Mouse (Mus musculus) kidney, postnatal 0 days (tissue): ENCODE results near the gene Prcc. TPM values are rescaled to one million over a fixed set of nuclear protein-coding genes. Genes with fewer than 3 reads are reported as not detected.

ENCODE experiments used
- ATAC-seq: fragments of 200-750 bp; cut with Nextera tagmentation; replicated peaks from 2 replicates; pipeline ENCODE4 v1.8.0; 2017; ENCODE audit warnings: low read depth, moderate number of reproducible peaks, moderate TSS enrichment, moderate library complexity; ENCODE audit not compliant: low FRiP score
- DNase-seq: peaks from one replicate; pipeline ENCODE4 v3.0.0-alpha.2; 2016; ENCODE audit warnings: low spot score
- H3K27ac ChIP-seq: fragments of 300-500 bp; sonication (generic); 2 replicates; pipeline ENCODE4 v1.5.1; 2014; ENCODE audit warnings: mild to moderate bottlenecking
- H3K27me3 ChIP-seq: fragments of 300-500 bp; sonication (generic); 2 replicates; pipeline ENCODE4 v1.6.1; 2014; ENCODE audit warnings: low read length, mixed read lengths; ENCODE audit not compliant: insufficient read depth
- H3K36me3 ChIP-seq: fragments of 300-500 bp; sonication (generic); 2 replicates; pipeline ENCODE4 v1.6.1; 2014; ENCODE audit warnings: low read length, mixed read lengths; ENCODE audit not compliant: insufficient read depth
- H3K4me1 ChIP-seq: fragments of 300-500 bp; sonication (generic); replicated peaks from 2 replicates; pipeline ENCODE4 v1.6.1; 2014; ENCODE audit warnings: antibody characterized with exemption, low read length, mixed read lengths; ENCODE audit not compliant: insufficient read depth
- H3K4me2 ChIP-seq: fragments of 300-500 bp; sonication (generic); 2 replicates; pipeline ENCODE4 v1.6.1; 2014; ENCODE audit warnings: mild to moderate bottlenecking, low read length, moderate library complexity, mixed read lengths
- H3K4me3 ChIP-seq: fragments of 300-500 bp; sonication (generic); replicated peaks from 2 replicates; pipeline ENCODE4 v1.5.1; 2014; ENCODE audit warnings: low read depth, low read length
- H3K9ac ChIP-seq: fragments of 300-500 bp; sonication (generic); 2 replicates; pipeline ENCODE4 v1.6.1; 2014; ENCODE audit warnings: low read depth, low read length
- H3K9me3 ChIP-seq: fragments of 300-500 bp; sonication (generic); replicated peaks from 2 replicates; pipeline ENCODE4 v1.6.1; 2016; ENCODE audit warnings: low read length, inconsistent platforms, mixed read lengths
- CTCF ChIP-seq: IDR thresholded peaks from 2 replicates; pipeline ENCODE4 v1.5.1; 2016; ENCODE audit warnings: antibody characterized with exemption, low read depth, mild to moderate bottlenecking, moderate library complexity
- WGBS: fragments of 180-500 bp; shearing (Covaris S2); extraction: QIAGEN DNeasy Blood & Tissue Kit; methylation state at CpG from one replicate; pipeline ENCODE4 v1.1.7; 2014; 5-methylcytosine and 5-hydroxymethylcytosine counted together
- polyA plus RNA-seq: library from polyadenylated mRNA; unstranded; fragments of >200 nt; fragmentation: Nextera tagmentation; extraction: Ambion mirVana; gene quantifications from 2 replicates; pipeline ENCODE4 v1.2.1, GENCODE M21; 2015

Prcc gene
- polyA plus RNA-seq, 1 experiment from 2014 or later: 15.1 TPM

GRCm38 (mm10) chr3:87927452-87927851 lies 42.0 kb upstream of the Prcc start:
- Histone ChIP-seq H3K4me1 (peaks cover 7% of the 10 kb centered on the region; the same call in 1 of the 2 replicates), H3K9ac (no peak overlapping the region), H3K9me3 (no peaks in the 10 kb centered on the region), H3K27me3 (no peaks in the 10 kb centered on the region), H3K27ac (no peak overlapping the region), H3K4me3 (no peak overlapping the region), H3K36me3 (peaks cover 40% of the 10 kb centered on the region), H3K4me2 (no peak overlapping the region)
- WGBS: 93% methylated on average over 5 of the region's 5 CpGs
- ATAC-seq: no peak
- no peak for DNase-seq
- no peak for TF ChIP-seq CTCF

DNA sequence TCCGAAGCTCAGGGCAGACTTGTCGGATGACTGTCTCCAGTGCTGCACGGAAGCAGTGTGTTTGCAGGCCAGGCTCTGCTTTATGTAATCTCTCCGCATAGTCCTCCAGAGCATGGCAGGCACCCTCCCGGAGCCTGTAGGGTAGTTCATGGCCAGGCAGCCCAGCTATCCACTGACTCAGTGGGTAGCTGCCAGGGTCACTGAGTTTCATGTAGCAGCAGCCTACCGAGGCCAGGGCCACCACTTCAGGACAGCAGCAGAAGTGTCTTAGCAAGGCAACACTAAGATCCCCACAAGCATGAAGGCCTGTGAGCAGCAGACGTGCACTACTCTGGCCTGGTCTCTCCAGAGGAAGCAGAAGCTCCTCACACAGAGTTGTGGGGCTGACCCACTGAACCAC lies 39.6 kb upstream of the Prcc start:
- no peak overlapping the region for H3K4me2 ChIP-seq
- H3K9ac ChIP-seq: no peak overlapping the region
- H3K9me3 ChIP-seq: no peaks in the 10 kb centered on the region
- peaks cover 43% of the 10 kb centered on the region for H3K36me3 ChIP-seq
- no peaks in the 10 kb centered on the region for H3K27me3 ChIP-seq
- peaks cover 3% of the 10 kb centered on the region; the same call in 1 of the 2 replicates for H3K4me1 ChIP-seq
- ATAC-seq (no peak), DNase-seq (no peak)
- WGBS: 86% methylated on average over 7 of the region's 7 CpGs
- no peak for TF ChIP-seq CTCF
- no peak overlapping the region for H3K27ac ChIP-seq
- H3K4me3 ChIP-seq: no peak overlapping the region

GRCm38 (mm10) chr3:87920270-87920943 lies 35.0 kb upstream of the Prcc start:
- peak; percentile 38; the same call in 1 of the 2 replicates for TF ChIP-seq CTCF
- peak overlapping the region; percentile 59 for H3K4me3 ChIP-seq
- H3K4me2 ChIP-seq: peak overlapping the region; percentile 72
- H3K36me3 ChIP-seq: peaks cover 51% of the 10 kb centered on the region
- DNase-seq: no peak
- H3K9me3 ChIP-seq: no peaks in the 10 kb centered on the region
- peaks cover 4% of the 10 kb centered on the region; the same call in 1 of the 2 replicates for H3K4me1 ChIP-seq
- H3K27ac ChIP-seq: no peak overlapping the region
- 64% methylated on average over 9 of the region's 9 CpGs for WGBS
- peak overlapping the region; percentile 73; the same call in 1 of the 2 replicates for H3K9ac ChIP-seq
- no peaks in the 10 kb centered on the region for H3K27me3 ChIP-seq
- no peak for ATAC-seq

DNA sequence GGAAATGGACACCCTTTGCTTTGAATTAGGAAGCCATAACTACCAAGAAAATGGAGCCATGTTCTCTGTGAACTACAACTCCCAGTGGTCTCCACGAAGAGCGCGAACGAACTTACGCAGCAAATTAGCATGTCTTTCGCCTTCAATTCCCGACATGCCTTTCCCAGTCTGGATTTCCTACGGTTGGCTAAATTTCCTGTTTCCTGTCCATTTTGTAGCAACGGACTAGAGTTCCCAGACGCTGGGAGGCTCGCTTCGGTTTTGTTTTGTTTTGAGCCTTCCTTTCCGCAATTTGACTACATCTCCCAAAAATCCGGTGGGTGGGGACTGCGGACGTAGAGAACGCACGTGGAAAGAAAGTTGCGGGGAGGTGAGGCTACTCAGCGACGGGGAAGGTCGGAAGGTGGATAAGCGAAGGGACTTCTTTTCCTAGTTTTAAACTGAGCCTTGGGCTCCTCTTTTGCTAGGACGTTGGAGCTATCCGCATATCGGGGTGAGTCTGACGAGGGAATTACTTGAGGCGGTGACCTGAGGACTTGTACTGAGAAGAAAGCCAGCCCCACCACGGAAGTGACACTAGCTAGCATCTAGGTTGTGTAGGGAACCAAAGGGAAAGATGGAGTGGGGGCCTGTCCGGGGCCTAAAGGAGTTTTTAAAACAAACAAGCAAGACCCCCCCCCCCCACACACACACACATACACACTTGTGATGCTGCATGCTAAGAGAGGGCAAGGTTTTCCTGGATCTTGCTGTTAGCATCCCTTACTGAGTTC lies 34.1 kb upstream of the Prcc start, which contains the start of gene Mrpl24:
TSS of gene Mrpl24 (plus strand) at position 171 of the 773 bp plus-strand sequence.
- no peaks in the 10 kb centered on the region for H3K9me3 ChIP-seq
- 0 out of 2 replicates have a peak, but pooled peaks have one; percentile 1 for TF ChIP-seq CTCF
- peak within 1 kb of the TSS; percentile 73 for H3K9ac ChIP-seq
- H3K27ac ChIP-seq: peak within 1 kb of the TSS; percentile 90
- peak; percentile 98 for DNase-seq
- peak within 1 kb of the TSS; percentile 59 for H3K4me3 ChIP-seq
- peak within 1 kb of the TSS; percentile 72 for H3K4me2 ChIP-seq
- H3K27me3 ChIP-seq: no peaks in the 10 kb centered on the region
- under 1% methylated on average over 30 of the region's 30 CpGs for WGBS
- peaks cover 4% of the 10 kb centered on the region; the same call in 1 of the 2 replicates for H3K4me1 ChIP-seq
- peak; percentile 84 for ATAC-seq
- peaks cover 53% of the 10 kb centered on the region for H3K36me3 ChIP-seq

DNA sequence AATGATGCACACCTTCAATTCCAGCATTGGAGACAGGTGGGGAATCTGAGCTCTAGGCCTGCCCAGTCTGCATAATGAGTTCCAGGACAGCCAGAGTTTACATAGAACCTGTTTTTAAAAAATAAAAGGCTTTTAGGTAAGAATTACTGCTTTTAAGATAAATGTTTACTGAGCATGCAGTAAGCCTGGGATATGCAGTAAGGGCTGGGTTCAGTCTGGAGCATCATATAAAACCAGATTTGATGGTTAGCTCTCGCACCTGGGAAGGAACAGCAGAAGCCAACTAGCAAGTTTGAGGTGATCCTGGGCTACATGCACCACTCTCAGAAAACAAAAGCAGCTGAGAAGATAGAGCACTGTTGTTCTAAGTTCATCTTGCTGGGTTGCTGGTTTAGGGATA lies 33.1 kb upstream of the Prcc start:
- DNase-seq (no peak), ATAC-seq (no peak)
- H3K27ac ChIP-seq: no peak overlapping the region
- H3K4me2 ChIP-seq: peak overlapping the region; percentile 22; the same call in 1 of the 2 replicates
- peaks cover 4% of the 10 kb centered on the region; the same call in 1 of the 2 replicates for H3K4me1 ChIP-seq
- WGBS: 97% methylated on average over 1 of the region's 1 CpGs
- H3K9me3 ChIP-seq: no peaks in the 10 kb centered on the region
- H3K36me3 ChIP-seq: peaks cover 49% of the 10 kb centered on the region
- H3K4me3 ChIP-seq: no peak overlapping the region
- TF ChIP-seq CTCF: no peak
- H3K9ac ChIP-seq: no peak overlapping the region
- H3K27me3 ChIP-seq: no peaks in the 10 kb centered on the region

DNA sequence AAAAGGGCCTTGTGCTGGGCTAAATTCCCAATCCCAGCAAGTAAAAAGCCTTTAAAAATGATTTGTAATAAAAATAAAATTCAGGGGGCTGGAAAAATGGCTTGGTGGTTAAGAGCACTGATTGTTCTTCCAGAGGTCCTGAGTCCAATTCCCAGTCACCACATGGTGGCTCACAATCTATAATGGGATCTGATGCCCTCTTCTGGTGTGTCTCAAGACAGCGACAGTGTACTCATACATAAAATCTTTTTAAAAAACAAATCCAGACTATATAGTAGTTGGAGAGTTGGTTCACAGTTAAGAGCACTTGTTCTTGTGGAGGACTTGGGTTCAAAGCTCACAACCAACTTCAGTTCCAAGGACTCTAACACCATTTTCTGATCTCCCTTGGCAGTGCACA lies 31.6 kb upstream of the Prcc start:
- WGBS: 92% methylated on average over 1 of the region's 1 CpGs

More for the DNA sequence above, 31.6 kb upstream of the Prcc start:
- no peaks in the 10 kb centered on the region for H3K9me3 ChIP-seq
- H3K27ac ChIP-seq: no peak overlapping the region
- no peak overlapping the region for H3K4me2 ChIP-seq
- ATAC-seq (no peak), DNase-seq (no peak)
- H3K27me3 ChIP-seq: no peaks in the 10 kb centered on the region
- no peak overlapping the region for H3K4me3 ChIP-seq
- H3K4me1 ChIP-seq: peaks cover 4% of the 10 kb centered on the region; the same call in 1 of the 2 replicates
- no peak overlapping the region for H3K9ac ChIP-seq
- peaks cover 38% of the 10 kb centered on the region for H3K36me3 ChIP-seq
- peak; percentile 37; the same call in 1 of the 2 replicates for TF ChIP-seq CTCF
